Mouse (Mus musculus) liver, embryonic 14.5 days (tissue): ENCODE measurements around the gene Zfp593. TPM values are rescaled to one million over a fixed set of nuclear protein-coding genes. Genes with fewer than 3 reads are reported as not detected.

ENCODE experiments used
- ATAC-seq: fragments of 200-750 bp; cut with Nextera tagmentation; 2 replicates; pipeline ENCODE4 v1.8.0; 2017; ENCODE audit warnings: moderate number of reproducible peaks, mild to moderate bottlenecking, moderate library complexity; ENCODE audit not compliant: insufficient read depth
- DNase-seq, 3 experiments: peaks; one replicate each; pipeline ENCODE4 v3.0.0-alpha.2; 2012 to 2013; ENCODE audit warnings: low read depth in 3 of 3, low spot score in 3 of 3
- H3K27ac ChIP-seq: fragments of 300-500 bp; sonication (generic); 2 replicates; pipeline ENCODE4 v1.5.1; 2014; ENCODE audit warnings: moderate library complexity, mild to moderate bottlenecking, control low read depth, inconsistent platforms
- H3K27me3 ChIP-seq: fragments of 300-500 bp; sonication (generic); 2 replicates; pipeline ENCODE4 v1.6.1; 2014; ENCODE audit warnings: mild to moderate bottlenecking, low read length, moderate library complexity; ENCODE audit not compliant: control insufficient read depth, insufficient read depth
- H3K36me3 ChIP-seq: fragments of 300-500 bp; sonication (generic); replicated peaks from 2 replicates; pipeline ENCODE4 v1.6.1; 2014; ENCODE audit warnings: low read depth; ENCODE audit not compliant: control insufficient read depth, insufficient read depth
- H3K4me1 ChIP-seq, 2 experiments: fragments of 200-500 bp in 1 of 2; fragments of 300-500 bp in 1 of 2; sonication (generic) in 1 of 2; replicated peaks; 2 replicates each; pipeline ENCODE4 v1.6.1; 2012 to 2014; ENCODE audit warnings: antibody characterized with exemption in 1 of 2, inconsistent platforms in 1 of 2, low read length in 1 of 2; ENCODE audit not compliant: control insufficient read depth in 2 of 2, insufficient read depth in 2 of 2
- H3K4me2 ChIP-seq: fragments of 300-500 bp; sonication (generic); 2 replicates; pipeline ENCODE4 v1.6.1; 2014; ENCODE audit warnings: low read depth, mild to moderate bottlenecking, control low read depth, moderate library complexity
- H3K4me3 ChIP-seq, 2 experiments: fragments of 200-500 bp in 1 of 2; fragments of 300-500 bp in 1 of 2; sonication (generic) in 1 of 2; 2 replicates each; pipeline ENCODE4 v1.5.1; 2012 to 2014; ENCODE audit warnings: low read depth in 2 of 2, low read length in 2 of 2, mild to moderate bottlenecking in 2 of 2, control low read depth in 1 of 2, inconsistent platforms in 1 of 2, moderate library complexity in 1 of 2; ENCODE audit not compliant: insufficient read depth in 1 of 2
- H3K9ac ChIP-seq: fragments of 300-500 bp; sonication (generic); replicated peaks from 2 replicates; pipeline ENCODE4 v1.6.1; 2014; ENCODE audit warnings: mild to moderate bottlenecking, control low read depth, moderate library complexity
- H3K9me3 ChIP-seq: fragments of 300-500 bp; sonication (generic); 2 replicates; pipeline ENCODE4 v1.6.1; 2016; ENCODE audit warnings: low read length, mixed read lengths; ENCODE audit not compliant: control insufficient read depth
- CTCF ChIP-seq: IDR thresholded peaks from 2 replicates; pipeline ENCODE4 v1.5.1; 2016; ENCODE audit warnings: antibody characterized with exemption, low read depth, control low read depth
- EP300 ChIP-seq: IDR thresholded peaks from 2 replicates; pipeline ENCODE4 v1.6.1; 2016; ENCODE audit warnings: antibody characterized with exemption, low read depth
- WGBS: fragments of 180-500 bp; shearing (Covaris S2); extraction: QIAGEN DNeasy Blood & Tissue Kit; methylation state at CpG from one replicate; pipeline ENCODE4 v1.1.7; 2014; ENCODE audit not compliant: insufficient replicate concordance; 5-methylcytosine and 5-hydroxymethylcytosine counted together
- polyA plus RNA-seq, 2 experiments: library from polyadenylated mRNA; depleted of rRNA in 1 of 2; stranded (reverse) in 1 of 2; unstranded in 1 of 2; fragments of >200 nt; fragmentation: Nextera tagmentation in 1 of 2; extraction: Ambion mirVana in 1 of 2; gene quantifications; 2 replicates each; pipeline versions ENCODE4 v1.2.1 to v1.2.3; 2012 to 2014

Zfp593 gene
- polyA plus RNA-seq, 2 experiments, result 6.4 to 7.1 TPM

DNA sequence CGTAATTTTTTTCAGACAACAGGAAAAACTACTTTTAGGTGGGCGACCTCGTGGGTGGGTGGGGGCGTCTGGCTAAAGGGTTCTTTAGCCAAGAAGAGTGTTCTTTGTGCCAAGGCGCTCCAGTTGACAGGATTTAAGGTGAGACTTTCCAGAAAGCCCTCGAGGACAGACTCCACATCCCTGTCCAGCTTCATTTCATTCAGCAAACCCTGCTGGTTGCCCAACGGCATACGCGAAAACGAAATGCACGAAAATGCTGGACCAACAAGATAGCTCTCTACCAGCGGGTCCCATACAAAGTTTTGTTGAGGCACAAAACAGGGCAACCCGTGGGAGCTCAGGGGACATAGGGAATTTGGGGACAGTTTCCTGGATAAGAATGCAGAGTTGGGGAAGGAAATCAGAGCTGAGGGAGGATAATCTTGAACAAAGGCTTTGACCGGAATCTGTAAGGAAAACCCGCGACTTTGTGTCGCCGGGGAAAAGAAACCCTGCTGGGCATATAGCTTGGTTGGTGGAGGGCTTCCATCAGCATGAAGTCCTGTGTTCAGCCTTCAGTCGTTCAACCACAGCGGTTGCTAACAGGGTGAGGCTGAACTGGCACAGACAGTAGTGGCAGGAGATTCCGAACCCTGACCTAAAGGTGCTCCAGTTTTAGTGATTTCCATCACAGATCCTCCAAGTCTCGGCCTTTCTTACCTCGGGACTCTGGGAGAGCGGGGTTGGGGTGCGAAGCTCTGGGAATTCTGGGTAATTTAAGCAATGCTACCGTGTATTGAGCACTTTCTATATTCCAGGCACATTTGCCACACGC lies 4.9 kb upstream of the Zfp593 start:
- H3K27ac ChIP-seq, result no peak overlapping the region
- H3K4me3 ChIP-seq, result no peak overlapping the region; a peak in 1 of 4 replicates
- peak overlapping the region; percentile 61 for H3K4me2 ChIP-seq
- DNase-seq (no peak), ATAC-seq (no peak)
- H3K4me1 ChIP-seq, result peaks cover 0 to 13% of the 10 kb centered on the region in 2 experiments; a peak in 2 of 4 replicates
- H3K9ac ChIP-seq, result no peak overlapping the region
- no peaks in the 10 kb centered on the region for H3K9me3 ChIP-seq
- peaks cover 78% of the 10 kb centered on the region for H3K27me3 ChIP-seq
- 12% methylated on average over 27 of the region's 27 CpGs for WGBS
- TF ChIP-seq CTCF (no peak), EP300 (no peak)
- no peaks in the 10 kb centered on the region for H3K36me3 ChIP-seq

DNA sequence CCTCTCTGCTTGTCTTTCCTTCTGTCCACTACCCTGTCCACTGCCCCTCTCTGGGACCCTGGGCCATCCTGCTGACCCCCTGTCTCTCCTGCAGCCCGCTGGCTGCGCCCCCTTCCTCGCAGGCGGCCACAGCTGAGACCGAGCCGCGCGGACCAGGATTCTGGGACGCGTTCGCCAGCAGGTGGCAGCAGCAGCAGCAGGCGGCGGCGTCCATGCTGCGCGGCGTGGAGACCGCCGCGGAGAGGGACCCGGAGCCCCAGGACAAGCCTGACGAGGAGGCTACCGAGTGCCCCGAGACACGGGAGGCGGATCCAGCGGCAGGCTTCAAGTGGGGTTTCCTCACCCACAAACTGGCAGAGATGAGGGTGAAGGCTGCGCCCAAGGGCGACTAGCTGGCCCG lies 4.3 kb upstream of the Zfp593 start:
- Histone ChIP-seq H3K4me2 (peak overlapping the region; percentile 55), H3K9ac (no peak overlapping the region), H3K4me3 (peak overlapping the region in 1 of 2 experiments; percentile 29; a peak in 2 of 4 replicates), H3K36me3 (no peaks in the 10 kb centered on the region), H3K4me1 (peaks cover under 1 to 12% of the 10 kb centered on the region in 2 experiments; a peak in 3 of 4 replicates), H3K27me3 (peaks cover 71% of the 10 kb centered on the region), H3K27ac (no peak overlapping the region), H3K9me3 (no peaks in the 10 kb centered on the region)
- no peak for DNase-seq
- no peak for ATAC-seq
- WGBS, result 4% methylated on average over 30 of the region's 30 CpGs
- TF ChIP-seq CTCF (peak; percentile 85), EP300 (no peak)

DNA sequence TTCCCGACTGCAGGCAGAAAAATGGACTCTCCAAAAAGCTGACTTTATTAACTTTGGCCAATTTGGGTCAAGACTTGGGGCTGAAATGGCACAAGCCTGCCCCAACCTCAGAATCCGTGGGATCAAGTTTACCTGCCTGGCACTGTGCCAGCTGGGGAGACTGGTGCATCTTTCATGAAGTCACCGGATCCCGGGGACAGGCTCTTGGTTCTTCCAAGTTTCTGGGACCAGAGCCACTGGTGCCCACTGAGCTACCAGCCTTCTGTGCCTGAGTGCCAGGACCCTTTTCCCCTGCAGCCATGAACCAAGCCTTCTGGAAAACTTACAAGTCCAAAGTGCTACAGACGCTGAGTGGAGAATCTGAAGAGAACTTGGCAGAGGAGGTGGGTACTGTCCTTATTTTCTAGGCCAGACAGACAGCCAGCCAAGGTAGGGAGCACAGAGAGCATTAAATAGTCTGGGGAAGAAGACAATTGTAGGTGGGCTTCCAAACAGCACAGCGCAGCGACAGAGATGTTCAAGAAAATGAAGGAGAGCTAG lies 1.4 kb upstream of the Zfp593 start, which contains the start of gene Gm30191:
Gm30191 (plus strand) TSS at position 217 of the 540 bp plus-strand sequence.
- H3K4me2 ChIP-seq, result peak within 1 kb of the TSS; percentile 93
- WGBS, result 65% methylated on average over 7 of the region's 7 CpGs
- no peak for DNase-seq
- ATAC-seq, result no peak
- no peak for TF ChIP-seq EP300
- no peak for TF ChIP-seq CTCF
- H3K4me1 ChIP-seq, result peaks cover 2 to 3% of the 10 kb centered on the region in 2 experiments; a peak in 2 of 4 replicates
- no peaks in the 10 kb centered on the region for H3K9me3 ChIP-seq
- H3K27ac ChIP-seq, result no peak within 1 kb of the TSS
- no peaks in the 10 kb centered on the region for H3K36me3 ChIP-seq
- H3K4me3 ChIP-seq, result peak within 1 kb of the TSS in 1 of 2 experiments; percentile 84; a peak in 2 of 4 replicates
- H3K9ac ChIP-seq, result no peak within 1 kb of the TSS
- peaks cover 43% of the 10 kb centered on the region for H3K27me3 ChIP-seq

DNA sequence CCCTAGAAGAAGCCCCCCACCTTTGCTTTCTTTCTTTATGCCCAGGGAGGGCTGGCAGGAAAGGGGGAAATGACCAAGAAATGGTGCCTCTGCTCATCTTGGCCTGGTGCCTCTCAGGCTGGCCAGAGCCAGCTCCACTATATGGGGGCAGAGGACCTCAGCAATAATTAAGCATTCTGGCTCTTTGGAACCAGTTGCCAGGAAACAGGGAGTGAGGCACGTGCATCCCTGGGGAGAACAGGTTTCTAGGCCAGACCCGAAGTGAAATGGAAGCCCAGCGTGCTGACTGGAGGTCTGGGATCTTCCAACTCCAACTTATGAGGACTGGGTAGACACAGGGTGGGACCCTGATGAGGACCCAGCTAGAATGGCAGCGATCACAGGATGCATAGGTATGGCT lies 864 bp upstream of the Zfp593 start:
- DNase-seq (no peak), ATAC-seq (no peak)
- Histone ChIP-seq H3K36me3 (no peaks in the 10 kb centered on the region), H3K9me3 (no peaks in the 10 kb centered on the region), H3K4me3 (no peak overlapping the region), H3K27ac (no peak overlapping the region), H3K27me3 (peaks cover 38% of the 10 kb centered on the region), H3K9ac (no peak overlapping the region), H3K4me1 (peaks cover 2 to 3% of the 10 kb centered on the region in 2 experiments; a peak in 2 of 4 replicates), H3K4me2 (no peak overlapping the region; the same call in 1 of the 2 replicates)
- 47% methylated on average over 4 of the region's 4 CpGs for WGBS
- TF ChIP-seq EP300, result no peak
- TF ChIP-seq CTCF, result no peak
